Mouse (Mus musculus): Measurements from ENCODE around the gene Npr2. TPM values are rescaled to one million over a fixed set of nuclear protein-coding genes. Genes with fewer than 3 reads are reported as not detected.

Npr2 gene
- polyA plus RNA-seq, 1 experiment from 2014 or later = 11.9 TPM

DNA sequence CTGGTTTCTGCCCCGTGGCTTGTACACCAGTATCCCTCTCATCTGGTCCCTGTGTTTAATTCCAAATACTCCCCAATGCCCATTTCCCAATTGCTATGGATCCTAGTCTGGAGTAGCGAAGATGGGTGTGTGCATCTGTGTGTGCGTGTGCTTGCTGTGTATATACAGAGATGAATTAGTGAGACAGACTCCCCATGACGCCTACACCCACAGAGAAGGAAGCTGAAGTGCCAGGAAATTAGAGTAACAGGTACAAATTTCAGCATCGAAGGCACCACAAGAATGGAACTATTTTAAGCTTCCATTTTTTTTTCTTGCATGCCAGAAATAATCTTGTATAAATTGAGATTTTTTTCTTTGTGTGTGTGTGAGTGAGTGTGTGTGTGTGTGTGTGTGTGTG lies 59.3 kb downstream of the Npr2 start:
- no peaks in the 10 kb centered on the region for H3K27me3 ChIP-seq (replicated peaks; ENCODE audit: insufficient read depth, low read length)
- WGBS = 71% methylated on average over 5 of the region's 5 CpGs
- DNase-seq (ENCODE audit: low spot score) (no peak), ATAC-seq (no peak)
- no peak overlapping the region for H3K4me2 ChIP-seq (replicated peaks; ENCODE audit: low read depth, low read length)
- peaks cover 2% of the 10 kb centered on the region; the same call in 1 of the 2 replicates for H3K4me1 ChIP-seq (ENCODE audit: insufficient read depth, low read depth, low read length)
- no peak overlapping the region for H3K4me3 ChIP-seq (ENCODE audit: low read depth, low read length)
- no peak overlapping the region for H3K9ac ChIP-seq (replicated peaks; ENCODE audit: low read depth)
- H3K9me3 ChIP-seq (ENCODE audit: low read length) = no peaks in the 10 kb centered on the region
- H3K27ac ChIP-seq (ENCODE audit: low read length) = no peak overlapping the region
- TF ChIP-seq CTCF (IDR thresholded peaks at IDR 0.05) = no peak
- no peak for TF ChIP-seq EP300 (IDR thresholded peaks at IDR 0.05)
- H3K36me3 ChIP-seq (ENCODE audit: insufficient read depth, low read length) = no peaks in the 10 kb centered on the region

- Histone ChIP-seq H3K9me3 (ENCODE audit: low read length) (no peaks in the 10 kb centered on the region), H3K27ac (ENCODE audit: low read length) (no peak overlapping the region), H3K36me3 (ENCODE audit: insufficient read depth, low read length) (no peaks in the 10 kb centered on the region), H3K4me2 (replicated peaks; ENCODE audit: low read depth, low read length) (no peak overlapping the region), H3K4me1 (ENCODE audit: insufficient read depth, low read depth, low read length) (peaks cover 2% of the 10 kb centered on the region; the same call in 1 of the 2 replicates), H3K27me3 (replicated peaks; ENCODE audit: insufficient read depth, low read length) (no peaks in the 10 kb centered on the region), H3K4me3 (ENCODE audit: low read depth, low read length) (no peak overlapping the region), H3K9ac (replicated peaks; ENCODE audit: low read depth) (no peak overlapping the region)
- DNase-seq (ENCODE audit: low spot score) (peak; percentile 69), ATAC-seq (peak; percentile 66)
- WGBS = 38% methylated on average over 5 of the region's 5 CpGs
- TF ChIP-seq EP300 (IDR thresholded peaks at IDR 0.05) (0 out of 2 replicates have a peak, but pooled peaks have one; percentile 46), CTCF (IDR thresholded peaks at IDR 0.05) (no peak)
These were observed 62.1 kb downstream of the Npr2 start for GRCm38 (mm10) chr4:43693806-43694241.

DNA sequence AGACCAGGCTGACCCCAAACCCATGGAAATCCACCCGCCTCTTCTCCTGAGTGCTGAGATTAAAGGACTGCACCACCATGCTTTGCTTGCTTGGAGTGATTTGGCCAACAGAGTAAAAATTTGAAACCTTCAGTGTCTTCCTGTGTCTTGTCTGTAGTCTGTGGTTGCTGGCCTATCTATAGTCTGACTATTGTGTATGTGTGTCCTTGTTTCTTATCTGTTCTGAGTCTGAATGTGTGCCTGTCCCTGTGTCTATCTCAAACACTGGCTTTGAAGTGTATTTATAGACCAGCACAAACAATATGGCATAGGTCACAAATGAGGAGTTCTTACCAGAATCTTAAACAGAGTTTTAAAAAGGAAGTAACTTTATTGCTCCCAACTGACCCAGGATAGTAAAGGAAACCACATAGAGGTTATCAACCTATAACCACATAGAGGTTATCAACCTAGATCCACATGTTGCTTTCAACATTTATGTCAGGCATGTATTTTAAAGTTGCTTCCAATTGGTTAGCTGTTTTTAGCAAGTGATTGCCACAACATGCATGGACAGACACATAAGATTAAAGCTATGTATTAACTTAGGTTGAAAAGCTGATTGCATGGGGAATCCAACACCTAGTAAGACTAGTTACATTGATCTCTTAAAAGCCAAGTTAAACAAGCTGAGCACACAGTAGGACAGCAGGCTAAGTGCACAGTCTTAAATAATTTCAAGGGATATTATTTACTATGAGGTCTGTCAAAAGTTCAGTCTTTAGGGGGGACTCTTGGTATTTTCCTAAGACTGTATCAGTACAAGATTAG lies 62.9 kb downstream of the Npr2 start:
- no peaks in the 10 kb centered on the region for H3K9me3 ChIP-seq (ENCODE audit: low read length)
- 60% methylated on average over 1 of the region's 1 CpGs for WGBS
- TF ChIP-seq EP300 (IDR thresholded peaks at IDR 0.05) = 0 out of 2 replicates have a peak, but pooled peaks have one; percentile 11
- no peak for TF ChIP-seq CTCF (IDR thresholded peaks at IDR 0.05)
- no peak overlapping the region for H3K9ac ChIP-seq (replicated peaks; ENCODE audit: low read depth)
- H3K27me3 ChIP-seq (replicated peaks; ENCODE audit: insufficient read depth, low read length) = no peaks in the 10 kb centered on the region
- H3K4me3 ChIP-seq (ENCODE audit: low read depth, low read length) = no peak overlapping the region
- H3K4me2 ChIP-seq (replicated peaks; ENCODE audit: low read depth, low read length) = no peak overlapping the region
- peak overlapping the region; percentile 8; the same call in 1 of the 2 replicates for H3K27ac ChIP-seq (ENCODE audit: low read length)
- H3K4me1 ChIP-seq (ENCODE audit: insufficient read depth, low read depth, low read length) = peaks cover 2% of the 10 kb centered on the region; the same call in 1 of the 2 replicates
- ATAC-seq (no peak), DNase-seq (ENCODE audit: low spot score) (no peak)
- H3K36me3 ChIP-seq (ENCODE audit: insufficient read depth, low read length) = no peaks in the 10 kb centered on the region

GRCm38 (mm10) chr4:43695249-43695671 lies 63.5 kb downstream of the Npr2 start:
- 13% methylated on average over 9 of the region's 9 CpGs for WGBS
- Histone ChIP-seq H3K4me3 (ENCODE audit: low read depth, low read length) (no peak overlapping the region), H3K4me1 (ENCODE audit: insufficient read depth, low read depth, low read length) (peaks cover 2% of the 10 kb centered on the region; the same call in 1 of the 2 replicates), H3K36me3 (ENCODE audit: insufficient read depth, low read length) (no peaks in the 10 kb centered on the region), H3K27me3 (replicated peaks; ENCODE audit: insufficient read depth, low read length) (no peaks in the 10 kb centered on the region), H3K27ac (ENCODE audit: low read length) (peak overlapping the region; percentile 11; the same call in 1 of the 2 replicates), H3K9me3 (ENCODE audit: low read length) (no peaks in the 10 kb centered on the region), H3K4me2 (replicated peaks; ENCODE audit: low read depth, low read length) (no peak overlapping the region), H3K9ac (replicated peaks; ENCODE audit: low read depth) (no peak overlapping the region)
- ATAC-seq = peak; percentile 88
- TF ChIP-seq EP300 (IDR thresholded peaks at IDR 0.05) (no peak), CTCF (IDR thresholded peaks at IDR 0.05) (no peak)
- DNase-seq (ENCODE audit: low spot score) = peak; percentile 72

GRCm38 (mm10) chr4:43696561-43696960 lies 64.8 kb downstream of the Npr2 start:
- no peak for TF ChIP-seq EP300 (IDR thresholded peaks at IDR 0.05)
- no peak for TF ChIP-seq CTCF (IDR thresholded peaks at IDR 0.05)
- H3K4me3 ChIP-seq (ENCODE audit: low read depth, low read length) = no peak overlapping the region
- no peak for ATAC-seq
- no peak overlapping the region for H3K9ac ChIP-seq (replicated peaks; ENCODE audit: low read depth)
- no peaks in the 10 kb centered on the region for H3K27me3 ChIP-seq (replicated peaks; ENCODE audit: insufficient read depth, low read length)
- WGBS = 89% methylated on average over 13 of the region's 13 CpGs
- H3K4me1 ChIP-seq (ENCODE audit: insufficient read depth, low read depth, low read length) = peaks cover 2% of the 10 kb centered on the region; the same call in 1 of the 2 replicates
- H3K4me2 ChIP-seq (replicated peaks; ENCODE audit: low read depth, low read length) = no peak overlapping the region
- no peaks in the 10 kb centered on the region for H3K36me3 ChIP-seq (ENCODE audit: insufficient read depth, low read length)
- no peak for DNase-seq (ENCODE audit: low spot score)
- no peaks in the 10 kb centered on the region for H3K9me3 ChIP-seq (ENCODE audit: low read length)
- H3K27ac ChIP-seq (ENCODE audit: low read length) = no peak overlapping the region

DNA sequence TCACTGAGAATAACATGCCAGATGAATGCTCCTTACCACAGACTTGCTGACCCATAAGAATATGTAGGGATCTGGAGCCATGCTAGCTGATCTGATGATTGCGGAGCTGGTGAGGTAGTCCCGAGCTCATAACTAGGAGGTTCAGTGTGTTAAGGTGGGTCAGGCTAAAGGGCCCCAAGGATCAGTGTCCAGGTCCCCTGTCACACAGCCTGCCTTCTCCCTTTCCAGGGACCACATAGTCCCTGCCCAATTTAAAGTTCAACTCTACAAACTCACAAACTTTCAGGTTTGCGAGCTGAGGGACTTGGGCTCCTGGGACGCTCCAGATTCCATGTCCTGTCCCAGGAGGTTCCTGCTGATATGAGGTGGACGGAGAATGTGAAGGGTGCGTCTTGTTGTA lies 69.0 kb downstream of the Npr2 start, which contains the start of gene Olfr70:
Gene Olfr70 (minus strand): TSS at position 101 of the 400 bp plus-strand sequence.
- DNase-seq (ENCODE audit: low spot score) = no peak
- no peak for ATAC-seq
- Histone ChIP-seq H3K4me2 (replicated peaks; ENCODE audit: low read depth, low read length) (no peak within 1 kb of the TSS), H3K4me1 (ENCODE audit: insufficient read depth, low read depth, low read length) (no peaks in the 10 kb centered on the region), H3K9me3 (ENCODE audit: low read length) (no peaks in the 10 kb centered on the region), H3K9ac (replicated peaks; ENCODE audit: low read depth) (no peak within 1 kb of the TSS), H3K4me3 (ENCODE audit: low read depth, low read length) (no peak within 1 kb of the TSS), H3K36me3 (ENCODE audit: insufficient read depth, low read length) (no peaks in the 10 kb centered on the region), H3K27me3 (replicated peaks; ENCODE audit: insufficient read depth, low read length) (no peaks in the 10 kb centered on the region), H3K27ac (ENCODE audit: low read length) (no peak within 1 kb of the TSS)
- WGBS = 85% methylated on average over 6 of the region's 6 CpGs
- TF ChIP-seq CTCF (IDR thresholded peaks at IDR 0.05) = no peak
- TF ChIP-seq EP300 (IDR thresholded peaks at IDR 0.05) = no peak

Small RNAs within 50 kb of the gene (microRNA-seq; reads per million reads assigned to microRNA genes)
- gene Gm25262 = not detected

Other genes starting within 250 kb of the Npr2 start
- 22.2 and 23.4 TPM in 2 replicates for gene Rusc2, start 250.0 kb upstream of the Npr2 start, polyA plus RNA-seq (2015; fragmentation: Nextera tagmentation; extraction: Ambion mirVana)
- 4.6 and 6.8 TPM in 2 replicates for gene Fam166b, start 202.8 kb upstream of the Npr2 start, polyA plus RNA-seq (2015; fragmentation: Nextera tagmentation; extraction: Ambion mirVana)
- 7.3 and 8.0 TPM in 2 replicates for gene Tesk1, start 190.0 kb upstream of the Npr2 start, polyA plus RNA-seq (2015; fragmentation: Nextera tagmentation; extraction: Ambion mirVana)
- gene Cd72, start 177.3 kb upstream of the Npr2 start, polyA plus RNA-seq (2015; fragmentation: Nextera tagmentation; extraction: Ambion mirVana) = 2.7 and 3.1 TPM in 2 replicates
- gene Sit1, start 148.2 kb upstream of the Npr2 start, polyA plus RNA-seq (2015; fragmentation: Nextera tagmentation; extraction: Ambion mirVana) = not detected in 2 replicates
- 81.0 and 82.7 TPM in 2 replicates for gene Ccdc107, start 139.0 kb upstream of the Npr2 start, polyA plus RNA-seq (2015; fragmentation: Nextera tagmentation; extraction: Ambion mirVana)
- gene Arhgef39, start 132.2 kb upstream of the Npr2 start, polyA plus RNA-seq (2015; fragmentation: Nextera tagmentation; extraction: Ambion mirVana) = 2.4 and 3.5 TPM in 2 replicates
- gene Car9, start 125.0 kb upstream of the Npr2 start, polyA plus RNA-seq (2015; fragmentation: Nextera tagmentation; extraction: Ambion mirVana) = 2.1 and 2.6 TPM in 2 replicates
- gene Tpm2, start 108.2 kb upstream of the Npr2 start, polyA plus RNA-seq (2015; fragmentation: Nextera tagmentation; extraction: Ambion mirVana) = 84.8 and 89.0 TPM in 2 replicates
- 115 and 126 TPM in 2 replicates for gene Creb3, start 69.6 kb upstream of the Npr2 start, polyA plus RNA-seq (2015; fragmentation: Nextera tagmentation; extraction: Ambion mirVana)
- 75.6 and 104 TPM in 2 replicates for gene Tln1, start 69.2 kb upstream of the Npr2 start, polyA plus RNA-seq (2015; fragmentation: Nextera tagmentation; extraction: Ambion mirVana)
- 13.7 and 15.7 TPM in 2 replicates for gene Rgp1, start 53.2 kb upstream of the Npr2 start, polyA plus RNA-seq (2015; fragmentation: Nextera tagmentation; extraction: Ambion mirVana)
- 12.7 and 14.4 TPM in 2 replicates for gene Gba2, start 53.1 kb upstream of the Npr2 start, polyA plus RNA-seq (2015; fragmentation: Nextera tagmentation; extraction: Ambion mirVana)
- 0.87 TPM in 1 of 2 replicates, not detected in the other for gene Msmp, start 47.4 kb upstream of the Npr2 start, polyA plus RNA-seq (2015; fragmentation: Nextera tagmentation; extraction: Ambion mirVana)
- gene Spag8, start 21.7 kb downstream of the Npr2 start, polyA plus RNA-seq (2015; fragmentation: Nextera tagmentation; extraction: Ambion mirVana) = 10.4 and 10.8 TPM in 2 replicates
- 128 and 132 TPM in 2 replicates for gene Hint2, start 24.5 kb downstream of the Npr2 start, polyA plus RNA-seq (2015; fragmentation: Nextera tagmentation; extraction: Ambion mirVana)
- 2.5 and 3.1 TPM in 2 replicates for gene Tmem8b, start 37.0 kb downstream of the Npr2 start, polyA plus RNA-seq (2015; fragmentation: Nextera tagmentation; extraction: Ambion mirVana)
- 2.5 TPM in 2 replicates for gene Fam221b, start 37.2 kb downstream of the Npr2 start, polyA plus RNA-seq (2015; fragmentation: Nextera tagmentation; extraction: Ambion mirVana)
- not detected in 2 replicates for gene Olfr70, start 68.9 kb downstream of the Npr2 start, polyA plus RNA-seq (2015; fragmentation: Nextera tagmentation; extraction: Ambion mirVana)
- gene Olfr71, start 78.3 kb downstream of the Npr2 start, polyA plus RNA-seq (2015; fragmentation: Nextera tagmentation; extraction: Ambion mirVana) = 0.17 TPM in 1 of 2 replicates, not detected in the other
- 11.8 and 19.3 TPM in 2 replicates for gene Hrct1, start 95.3 kb downstream of the Npr2 start, polyA plus RNA-seq (2015; fragmentation: Nextera tagmentation; extraction: Ambion mirVana)
- gene Spaar, start 98.1 kb downstream of the Npr2 start, polyA plus RNA-seq (2015; fragmentation: Nextera tagmentation; extraction: Ambion mirVana) = 5.7 and 8.1 TPM in 2 replicates
- gene Olfr159, start 139.1 kb downstream of the Npr2 start, polyA plus RNA-seq (2015; fragmentation: Nextera tagmentation; extraction: Ambion mirVana) = not detected in 2 replicates
- not detected in 2 replicates for gene Olfr156, start 192.0 kb downstream of the Npr2 start, polyA plus RNA-seq (2015; fragmentation: Nextera tagmentation; extraction: Ambion mirVana)
- gene Olfr157, start 208.3 kb downstream of the Npr2 start, polyA plus RNA-seq (2015; fragmentation: Nextera tagmentation; extraction: Ambion mirVana) = not detected in 2 replicates
- gene Olfr155, start 219.6 kb downstream of the Npr2 start, polyA plus RNA-seq (2015; fragmentation: Nextera tagmentation; extraction: Ambion mirVana) = not detected in 2 replicates
- gene Reck, start 243.6 kb downstream of the Npr2 start, polyA plus RNA-seq (2015; fragmentation: Nextera tagmentation; extraction: Ambion mirVana) = 13.6 TPM in 2 replicates